Mouse (Mus musculus): Measurements from ENCODE around the gene Ap2a1.
A peak's percentile ranks its signal among the peaks of the same experiment; 100 is the strongest.

Gene Ap2a1

DNA sequence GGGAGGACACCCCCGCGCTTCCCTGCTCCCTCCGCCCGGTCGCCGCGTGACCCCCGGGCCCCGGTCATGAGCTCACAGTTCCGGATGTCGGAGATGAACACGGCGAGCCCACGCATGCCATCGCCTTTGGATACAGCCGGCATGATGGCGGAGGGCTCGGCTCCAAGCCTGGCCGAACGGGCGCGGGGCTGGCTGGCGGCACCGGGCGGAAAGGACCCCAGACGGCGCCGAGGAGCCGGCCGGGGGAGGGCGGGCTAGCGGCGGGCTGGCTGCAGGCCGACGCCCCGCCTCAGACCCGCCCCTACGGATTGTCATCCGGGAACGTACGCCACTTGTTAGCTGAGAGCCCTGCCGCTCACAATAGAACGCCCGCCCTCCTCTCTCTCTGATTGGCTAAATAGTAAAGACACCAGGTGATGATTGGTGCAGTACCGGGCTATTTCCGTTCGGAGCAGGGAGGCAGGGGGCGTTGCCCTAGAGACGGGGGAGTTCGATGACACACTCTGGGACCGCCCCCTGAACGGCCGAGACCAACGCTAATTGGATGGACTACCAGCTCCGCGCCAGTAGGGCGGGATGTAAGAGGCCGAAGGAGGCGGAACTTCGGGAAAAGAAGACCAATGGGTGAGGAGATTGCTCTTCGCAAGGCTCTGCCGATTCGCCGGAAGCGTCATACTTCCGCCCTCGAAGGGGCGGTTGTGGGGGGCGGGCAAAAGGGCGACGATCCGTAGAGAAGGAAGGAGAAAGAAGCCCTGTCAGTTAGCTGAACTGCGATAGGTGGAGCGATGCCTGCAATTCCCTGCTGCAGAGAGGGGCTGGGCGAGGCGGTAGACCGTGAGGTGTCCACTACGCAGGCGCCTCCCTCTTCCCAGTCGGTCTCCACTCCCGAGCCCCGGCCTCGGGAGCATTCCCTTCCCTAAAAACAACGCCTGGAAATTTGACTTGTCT, at the start of gene Ap2a1:
Ap2a1 (minus strand) TSS at position 293 of the 948 bp plus-strand sequence.
- peak; percentile 100 for DNase-seq (ENCODE audit: low read depth, low spot score)

DNA sequence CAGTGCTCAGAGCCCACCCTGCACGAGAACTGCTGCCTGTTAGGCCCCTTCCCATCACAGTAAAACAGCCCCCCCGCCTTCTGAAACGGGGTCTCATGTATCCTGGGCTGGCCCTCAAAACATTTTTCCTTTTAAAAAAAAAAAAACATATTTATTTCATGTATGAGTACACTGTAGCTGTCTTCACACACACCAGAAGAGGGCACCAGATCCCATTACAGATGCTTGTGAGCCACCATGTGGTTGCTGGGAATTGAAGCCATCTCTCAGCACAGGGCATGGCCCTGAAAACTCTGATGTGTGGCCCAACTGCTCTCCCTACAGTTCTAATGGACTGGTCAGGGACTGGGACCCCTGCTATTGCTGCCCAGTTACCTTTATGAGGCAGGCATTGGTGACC, 49.0 kb upstream of the Ap2a1 start:
- DNase-seq (ENCODE audit: low read depth, low spot score) = no peak

DNA sequence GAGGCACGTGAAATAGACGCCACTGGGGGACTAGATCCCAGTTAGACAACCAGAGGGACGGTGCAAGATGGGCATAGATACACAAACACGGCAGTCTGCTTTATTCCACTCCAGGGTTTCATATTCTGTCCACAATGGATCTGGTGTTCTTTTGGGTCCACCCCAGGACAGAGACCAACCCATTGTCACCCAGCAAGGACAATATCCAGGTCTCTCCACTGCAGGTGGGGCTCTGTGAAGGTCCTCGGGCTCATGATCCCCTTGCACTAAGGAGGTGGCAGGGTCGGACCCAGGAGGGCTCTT, 45.8 kb upstream of the Ap2a1 start:
- no peak for DNase-seq (ENCODE audit: low read depth, low spot score)

GRCm38 (mm10) chr7:44974383-44975116, 45.3 kb upstream of the Ap2a1 start, which contains the start of gene Cpt1c:
Gene Cpt1c, minus strand, starts transcription at chr7:44974851.
- peak; percentile 85 for DNase-seq (ENCODE audit: low read depth, low spot score)

DNA sequence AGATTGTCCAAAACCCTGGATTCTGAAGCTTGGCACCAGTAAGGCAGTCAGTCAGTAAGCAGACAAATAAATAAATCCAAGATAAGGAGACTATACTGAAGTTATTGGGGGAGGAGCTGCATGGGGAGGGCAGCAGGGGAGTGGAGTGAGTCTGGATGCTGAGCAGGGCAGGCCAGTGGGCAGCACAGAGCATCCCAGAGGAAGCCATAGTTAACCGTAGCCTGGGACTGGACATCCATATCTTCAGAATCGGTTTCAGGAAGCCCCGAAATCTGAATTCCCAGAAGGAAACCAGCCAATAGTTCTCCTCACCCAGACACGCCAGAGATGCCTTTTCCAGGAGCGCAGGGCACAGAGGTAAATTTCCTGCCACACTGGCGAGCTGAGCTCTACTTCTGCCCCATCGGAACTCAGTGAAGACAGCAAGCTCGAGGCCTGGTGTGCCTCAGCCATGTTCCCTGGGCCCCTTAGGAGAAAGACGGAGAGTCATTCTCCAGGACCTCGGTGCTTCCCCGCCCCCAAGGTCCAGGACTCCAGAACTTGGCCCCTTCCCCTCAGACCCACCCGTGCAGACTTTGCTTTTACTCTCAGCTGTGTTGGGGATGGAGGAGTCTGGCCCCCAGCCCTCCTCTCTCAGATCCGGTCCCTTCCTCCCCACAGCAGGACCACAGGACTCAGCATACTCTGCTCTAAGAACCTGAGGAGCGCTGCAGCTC, 44.3 kb upstream of the Ap2a1 start:
- DNase-seq (ENCODE audit: low read depth, low spot score) = no peak

DNA sequence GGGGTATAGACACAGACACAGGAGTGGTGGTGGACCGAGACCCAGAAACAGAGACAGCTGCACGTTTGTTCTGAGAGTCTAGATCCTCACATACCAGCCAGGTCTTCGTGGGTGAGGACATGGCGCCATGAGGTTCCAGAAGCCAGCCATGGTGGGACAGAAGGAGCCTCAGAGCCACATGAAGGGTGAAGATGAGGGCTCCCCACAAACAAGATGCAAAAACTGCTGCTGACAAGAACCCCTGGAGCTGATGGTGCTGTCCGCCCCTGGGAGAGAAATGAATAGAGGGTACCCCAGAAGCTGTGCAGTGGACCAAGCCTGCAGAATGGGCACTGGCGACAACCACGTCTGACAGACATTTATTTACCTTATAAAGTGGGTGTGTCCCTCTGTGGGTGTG, 41.8 kb upstream of the Ap2a1 start:
- no peak for DNase-seq (ENCODE audit: low read depth, low spot score)

- peak; percentile 91 for DNase-seq (ENCODE audit: low read depth, low spot score)
Observed at GRCm38 (mm10) chr7:44970231-44970691, 41.0 kb upstream of the Ap2a1 start.

GRCm38 (mm10) chr7:44966638-44967037, 37.3 kb upstream of the Ap2a1 start:
- no peak for DNase-seq (ENCODE audit: low read depth, low spot score)

DNA sequence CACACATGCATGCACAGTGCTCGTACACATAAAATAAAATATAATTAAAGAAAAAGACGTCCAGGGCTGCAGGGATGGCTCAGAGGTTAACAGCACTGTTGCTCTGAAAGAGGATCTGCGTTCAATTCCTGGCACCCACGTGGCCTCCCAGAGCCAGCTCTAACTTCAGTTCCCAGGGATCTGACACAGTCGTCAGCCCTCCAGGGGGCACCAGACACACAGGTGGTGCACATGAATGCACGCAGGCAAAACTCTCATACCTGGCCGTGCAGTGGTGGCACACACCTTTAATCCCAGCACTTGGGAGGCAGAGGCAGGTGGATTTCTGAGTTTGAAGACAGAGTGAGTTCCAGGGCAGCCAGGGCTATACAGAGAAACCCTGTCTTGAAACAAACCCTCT, 36.7 kb upstream of the Ap2a1 start:
- no peak for DNase-seq (ENCODE audit: low read depth, low spot score)

- DNase-seq (ENCODE audit: low read depth, low spot score) = no peak
Observed at GRCm38 (mm10) chr7:44964990-44965389, 35.7 kb upstream of the Ap2a1 start.

DNA sequence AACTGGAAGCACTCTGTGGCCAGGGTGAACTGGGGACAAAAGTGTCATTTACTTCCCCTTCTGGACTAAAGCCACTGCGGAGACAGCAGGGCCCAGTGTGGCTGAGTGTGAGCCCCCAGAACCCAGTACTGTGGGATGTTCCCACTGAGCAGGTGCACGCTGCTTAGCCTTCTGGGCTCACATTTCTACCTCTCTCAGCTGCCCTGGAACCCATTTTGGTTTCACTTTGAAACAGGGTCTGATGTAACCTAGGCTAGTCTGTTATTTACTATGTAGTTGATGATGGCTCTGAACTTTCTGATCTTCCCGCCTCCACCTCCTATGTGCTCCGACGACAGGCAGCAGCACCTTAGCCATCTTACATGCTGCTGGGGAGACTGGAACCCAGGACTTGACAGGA, 33.5 kb upstream of the Ap2a1 start:
- no peak for DNase-seq (ENCODE audit: low read depth, low spot score)

GRCm38 (mm10) chr7:44962337-44962736, 33.0 kb upstream of the Ap2a1 start:
- no peak for DNase-seq (ENCODE audit: low read depth, low spot score)

- no peak for DNase-seq (ENCODE audit: low read depth, low spot score)
Observed at GRCm38 (mm10) chr7:44960512-44960910, 31.2 kb upstream of the Ap2a1 start.

- DNase-seq (ENCODE audit: low read depth, low spot score) = no peak
Observed at GRCm38 (mm10) chr7:44959874-44960511, 30.7 kb upstream of the Ap2a1 start.

GRCm38 (mm10) chr7:44959281-44959680, 30.0 kb upstream of the Ap2a1 start:
- DNase-seq (ENCODE audit: low read depth, low spot score) = no peak

DNA sequence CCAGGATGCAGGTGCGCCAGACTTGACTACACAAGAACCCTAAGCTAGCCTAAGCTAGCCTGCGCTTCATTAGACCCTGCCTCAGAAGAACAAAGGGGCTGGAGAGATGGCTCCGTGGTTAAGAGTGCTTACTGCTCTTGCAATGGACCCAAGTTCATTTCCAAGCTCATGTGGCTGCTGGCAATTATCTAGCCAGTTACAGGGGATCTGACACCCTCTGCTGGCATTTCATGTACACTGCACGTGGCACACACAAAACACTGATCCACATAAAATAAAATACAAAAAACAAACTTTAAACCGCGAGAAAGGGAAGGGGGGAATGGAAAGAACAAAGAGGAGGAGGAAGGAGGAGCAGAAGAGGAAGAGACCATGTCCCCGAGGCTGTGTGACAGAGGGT, 28.9 kb upstream of the Ap2a1 start:
- peak; percentile 46 for DNase-seq (ENCODE audit: low read depth, low spot score)

DNA sequence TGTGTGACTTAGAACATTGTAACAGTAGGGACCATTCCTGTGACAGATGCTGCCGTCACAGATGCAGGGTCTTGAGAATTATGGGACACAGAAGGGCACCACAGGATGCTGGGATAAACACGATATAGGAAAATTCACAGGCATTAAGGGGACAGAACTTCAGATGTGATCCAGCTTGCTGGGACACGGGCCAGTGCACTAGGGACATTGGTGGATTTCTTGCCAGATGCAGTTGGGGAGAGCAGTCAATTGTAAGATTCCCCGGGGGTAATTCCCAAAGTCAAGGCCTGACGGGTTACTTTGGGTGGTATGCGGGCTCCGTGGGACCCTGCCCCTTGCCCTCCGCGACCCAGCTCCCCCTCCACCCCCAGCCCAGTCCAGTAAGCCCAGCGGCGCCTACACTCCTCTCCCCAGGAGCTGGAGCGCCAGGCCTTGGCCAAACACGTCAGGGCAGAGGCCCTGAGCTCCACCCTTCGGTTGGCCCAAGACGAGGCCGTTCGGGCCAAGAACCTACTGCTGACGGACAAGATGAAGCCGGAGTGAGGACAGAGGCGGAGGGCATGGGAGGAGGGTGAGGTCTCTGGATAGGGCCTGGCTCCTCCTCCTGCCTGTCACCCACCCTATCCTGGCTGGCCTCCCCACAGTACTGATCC, 28.0 kb upstream of the Ap2a1 start:
- no peak for DNase-seq (ENCODE audit: low read depth, low spot score)

GRCm38 (mm10) chr7:44956266-44956665, 27.0 kb upstream of the Ap2a1 start:
- DNase-seq (ENCODE audit: low read depth, low spot score) = no peak

DNA sequence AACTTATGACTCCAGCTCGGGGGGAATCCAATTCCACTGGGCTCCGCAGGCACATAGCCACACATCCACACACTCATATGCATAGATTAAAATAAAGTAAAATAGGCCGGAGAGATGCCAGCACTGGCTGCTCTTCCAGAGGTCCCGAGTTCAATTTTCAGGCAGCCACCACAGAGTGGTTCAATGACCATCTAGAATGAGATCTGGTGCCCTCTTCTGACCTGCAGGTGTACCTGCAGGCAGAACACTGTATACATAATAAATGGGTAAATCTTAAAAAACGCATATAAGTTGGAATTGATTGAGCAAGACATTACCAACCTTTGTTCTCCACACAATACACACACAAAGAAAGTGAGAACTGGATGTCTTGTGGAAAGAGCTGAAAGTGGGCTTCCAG, 26.3 kb upstream of the Ap2a1 start:
- DNase-seq (ENCODE audit: low read depth, low spot score) = no peak

DNA sequence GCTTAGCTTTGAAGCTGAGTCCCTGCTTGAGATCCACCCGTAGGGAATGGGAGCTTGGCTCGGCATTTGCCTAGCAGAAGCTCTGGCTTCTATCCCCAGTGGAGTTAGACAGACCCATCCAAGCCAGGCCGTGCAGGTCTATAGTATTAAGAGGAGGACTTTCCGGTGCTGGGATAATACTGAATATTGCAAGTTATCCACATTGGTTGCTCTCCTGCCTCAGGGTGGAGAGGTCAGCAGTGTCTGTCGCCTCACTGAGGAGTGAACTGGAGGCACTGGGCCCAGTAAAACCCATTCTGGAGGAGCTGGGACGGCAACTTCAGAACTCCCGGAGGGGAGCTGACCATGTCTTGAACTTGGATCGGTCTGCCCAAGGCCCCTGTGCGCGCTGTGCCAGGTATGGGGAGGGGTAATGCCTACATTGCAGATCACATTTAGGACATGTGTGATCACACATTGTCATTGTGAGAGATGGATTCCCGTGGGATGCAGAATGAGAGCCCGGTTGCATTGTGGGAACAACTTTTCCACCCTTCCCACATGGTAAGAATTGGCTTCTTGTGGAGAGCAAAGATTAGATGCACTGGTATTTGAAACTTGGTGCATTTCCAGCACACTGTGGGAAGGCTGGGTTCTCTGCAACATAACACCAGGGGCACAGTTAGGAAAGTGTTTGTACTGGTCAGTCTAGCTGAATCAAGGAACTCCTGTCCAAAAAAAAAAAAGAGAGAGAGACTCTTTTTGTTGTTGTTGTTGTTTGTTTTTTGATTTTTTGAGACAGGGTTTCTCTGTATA, 25.0 kb upstream of the Ap2a1 start:
- DNase-seq (ENCODE audit: low read depth, low spot score) = no peak
